Mouse (Mus musculus): ENCODE measurements at regions not wholly inside any gene's neighbourhood (a gene's known extent, or its start where the extent isn't known, plus 50 kb on each side); places are given as distances from the start of the nearest gene placed in this dataset.

GRCm38 (mm10) chr8:88435686-88436085 is 73.7 kb upstream of the Brd7 start:
- TF ChIP-seq POLR2A (IDR thresholded peaks at IDR 0.05; ENCODE audit: borderline replicate concordance, low read depth, low read length) (no peak), CTCF (IDR thresholded peaks at IDR 0.05; ENCODE audit: low read depth, low read length) (no peak)

Data from bone marrow macrophage, adult 2 months (primary cell).